Mouse (Mus musculus) G1E (cell line): ENCODE measurements at regions not wholly inside any gene's neighbourhood (a gene's known extent, or its start where the extent isn't known, plus 50 kb on each side); places are given as distances from the start of the nearest gene placed in this dataset.

ENCODE experiments used
- ATAC-seq: 2 replicates; pipeline ENCODE4 v1.8.0; 2016; ENCODE audit warnings: mild to moderate bottlenecking; ENCODE audit not compliant: insufficient number of reproducible peaks, poor library complexity, low FRiP score, severe bottlenecking; ENCODE audit errors: extremely low read depth
- DNase-seq: peaks from one replicate; pipeline ENCODE4 v3.0.0; 2012; ENCODE audit warnings: low spot score
- H3K27me3 ChIP-seq: 2 replicates; pipeline ENCODE4 v1.6.1; 2012; ENCODE audit warnings: mild to moderate bottlenecking, low read length, inconsistent platforms; ENCODE audit not compliant: insufficient read depth
- H3K36me3 ChIP-seq: replicated peaks from 2 replicates; pipeline ENCODE3; 2012; ENCODE audit warnings: mild to moderate bottlenecking, inconsistent platforms
- H3K4me1 ChIP-seq: 2 replicates; pipeline ENCODE4 v1.6.1; 2012; ENCODE audit warnings: low read depth, low read length, inconsistent platforms, mixed read lengths; ENCODE audit not compliant: insufficient read depth
- H3K4me3 ChIP-seq: 2 replicates; pipeline ENCODE4 v1.5.1; 2012; ENCODE audit warnings: low read depth, mild to moderate bottlenecking, inconsistent platforms, low read length, moderate library complexity, mixed read lengths
- H3K9me3 ChIP-seq: replicated peaks from 2 replicates; pipeline ENCODE4 v1.6.1; 2012; ENCODE audit warnings: inconsistent platforms
- CTCF ChIP-seq: IDR thresholded peaks from 2 replicates; pipeline ENCODE4 v1.5.1; 2012; ENCODE audit warnings: low read depth, low read length, inconsistent platforms, mixed read lengths
- GATA1 ChIP-seq: IDR thresholded peaks from 2 replicates; pipeline ENCODE4 v1.6.1; 2012; ENCODE audit warnings: borderline replicate concordance, low read length, inconsistent platforms, mixed read lengths
- GATA2 ChIP-seq: IDR thresholded peaks from 2 replicates; pipeline ENCODE4 v1.6.1; 2012; ENCODE audit warnings: low read depth, low read length, inconsistent platforms, borderline replicate concordance
- POLR2AphosphoS5 ChIP-seq: IDR thresholded peaks from 2 replicates; pipeline ENCODE4 v1.6.1; 2012; ENCODE audit warnings: low read depth, low read length, inconsistent platforms; ENCODE audit not compliant: insufficient replicate concordance
- TAL1 ChIP-seq: conservative IDR thresholded peaks from 2 replicates; pipeline ENCODE4 v1.6.1; 2012; ENCODE audit warnings: low read depth, low read length, inconsistent platforms, mixed read lengths

GRCm38 (mm10) chr11:64727841-64728421 is 250.9 kb upstream of the Elac2 start:
- no peaks in the 10 kb centered on the region for H3K9me3 ChIP-seq
- no peaks in the 10 kb centered on the region for H3K4me1 ChIP-seq
- no peak; the same call in 1 of the 2 replicates for ATAC-seq
- H3K4me3 ChIP-seq, result no peak overlapping the region
- no peak for DNase-seq
- peaks cover 11% of the 10 kb centered on the region; the same call in 1 of the 2 replicates for H3K27me3 ChIP-seq
- no peaks in the 10 kb centered on the region for H3K36me3 ChIP-seq
- TF ChIP-seq POLR2AphosphoS5 (no peak), TAL1 (no peak), GATA2 (no peak), CTCF (no peak), GATA1 (no peak)

- Histone ChIP-seq H3K27me3 (peaks cover 4% of the 10 kb centered on the region), H3K4me1 (peaks cover 10% of the 10 kb centered on the region), H3K36me3 (no peaks in the 10 kb centered on the region), H3K4me3 (no peak overlapping the region), H3K9me3 (no peaks in the 10 kb centered on the region)
- ATAC-seq, result no peak
- TF ChIP-seq GATA2 (no peak), CTCF (no peak), POLR2AphosphoS5 (no peak), GATA1 (no peak), TAL1 (no peak)
- no peak for DNase-seq
Measured at GRCm38 (mm10) chr11:64738948-64739347, 239.9 kb upstream of the Elac2 start.

GRCm38 (mm10) chr11:64743753-64744152 is 235.1 kb upstream of the Elac2 start:
- H3K4me3 ChIP-seq, result no peak overlapping the region
- H3K4me1 ChIP-seq, result peaks cover 10% of the 10 kb centered on the region
- DNase-seq (no peak), ATAC-seq (no peak)
- H3K27me3 ChIP-seq, result peaks cover 10% of the 10 kb centered on the region
- no peak for TF ChIP-seq GATA1
- no peak for TF ChIP-seq GATA2
- no peak for TF ChIP-seq CTCF
- no peak for TF ChIP-seq POLR2AphosphoS5
- TF ChIP-seq TAL1, result no peak
- no peaks in the 10 kb centered on the region for H3K36me3 ChIP-seq
- no peaks in the 10 kb centered on the region for H3K9me3 ChIP-seq

GRCm38 (mm10) chr11:64746146-64746545 is 232.7 kb upstream of the Elac2 start:
- Histone ChIP-seq H3K4me1 (peaks cover 16% of the 10 kb centered on the region), H3K36me3 (no peaks in the 10 kb centered on the region), H3K9me3 (no peaks in the 10 kb centered on the region), H3K27me3 (peaks cover 11% of the 10 kb centered on the region), H3K4me3 (no peak overlapping the region)
- TF ChIP-seq POLR2AphosphoS5 (no peak), GATA2 (no peak), GATA1 (no peak), CTCF (no peak), TAL1 (no peak)
- no peak for DNase-seq
- no peak for ATAC-seq

- Histone ChIP-seq H3K4me1 (peaks cover 26% of the 10 kb centered on the region), H3K27me3 (peaks cover 9% of the 10 kb centered on the region; the same call in 1 of the 2 replicates), H3K4me3 (no peak overlapping the region), H3K36me3 (no peaks in the 10 kb centered on the region), H3K9me3 (no peaks in the 10 kb centered on the region)
- TF ChIP-seq POLR2AphosphoS5 (no peak), TAL1 (no peak), GATA2 (no peak), CTCF (no peak)
- no peak for DNase-seq
- ATAC-seq, result no peak
Measured at GRCm38 (mm10) chr11:64749976-64750375, 228.9 kb upstream of the Elac2 start.

GRCm38 (mm10) chr11:64752299-64752698 is 226.5 kb upstream of the Elac2 start:
- ATAC-seq (no peak), DNase-seq (no peak)
- Histone ChIP-seq H3K4me3 (no peak overlapping the region), H3K27me3 (peaks cover 4% of the 10 kb centered on the region; the same call in 1 of the 2 replicates), H3K36me3 (no peaks in the 10 kb centered on the region), H3K4me1 (peaks cover 35% of the 10 kb centered on the region), H3K9me3 (no peaks in the 10 kb centered on the region)
- TF ChIP-seq GATA2 (no peak), CTCF (peak; percentile 50)
